Mouse (Mus musculus) heart, adult 2 months (tissue): ENCODE data around the gene Pomgnt2.

ENCODE experiments used
- CTCF ChIP-seq: fragments of 200-600 bp; IDR thresholded peaks from 2 replicates; pipeline ENCODE4 v1.8.1; 2022; ENCODE audit warnings: antibody characterized with exemption, mild to moderate bottlenecking, moderate library complexity
- EP300 ChIP-seq: fragments of 200-500 bp; IDR thresholded peaks from 2 replicates; pipeline ENCODE4 v1.6.1; 2011; ENCODE audit warnings: low read depth, low read length, control low read depth; ENCODE audit not compliant: insufficient read depth
- POLR2A ChIP-seq: fragments of 200-500 bp; IDR thresholded peaks from 2 replicates; pipeline ENCODE4 v1.6.1; 2011; ENCODE audit warnings: mild to moderate bottlenecking, low read depth, low read length, control low read depth; ENCODE audit not compliant: insufficient read depth

GRCm38 (mm10) chr9:121995508-121996131, 1.3 kb downstream of the Pomgnt2 start:
- peak; percentile 41 for TF ChIP-seq CTCF
- peak; percentile 33; the same call in 1 of the 2 replicates for TF ChIP-seq POLR2A
- no peak for TF ChIP-seq EP300
